Mouse (Mus musculus): Measurements from ENCODE around the gene A030003K21Rik.

Gene A030003K21Rik

GRCm38 (mm10) chr1:82913025-82913424, 30.2 kb downstream of the A030003K21Rik start, which contains the start of gene A030005L19Rik:
TSS of gene A030005L19Rik (plus strand) at chr1:82913325.
- DNase-seq (ENCODE audit: low spot score): no peak

- DNase-seq (ENCODE audit: low spot score): no peak
Measured at GRCm38 (mm10) chr1:82905886-82906285, 37.3 kb downstream of the A030003K21Rik start.

GRCm38 (mm10) chr1:82901201-82901600, 42.0 kb downstream of the A030003K21Rik start:
- no peak for DNase-seq (ENCODE audit: low spot score)

- no peak for DNase-seq (ENCODE audit: low spot score)
Measured at GRCm38 (mm10) chr1:82900567-82900966, 42.6 kb downstream of the A030003K21Rik start.

- DNase-seq (ENCODE audit: low spot score): no peak
Measured at GRCm38 (mm10) chr1:82893269-82893668, 49.9 kb downstream of the A030003K21Rik start.
